Mouse (Mus musculus): ENCODE data around the gene Spag6l. TPM values are rescaled to one million over a fixed set of nuclear protein-coding genes. Genes with fewer than 3 reads are reported as not detected.
A peak's percentile ranks its signal among the peaks of the same experiment; 100 is the strongest.
"Not testable (repeated sequence)": the region's sequence is repeated elsewhere in the genome, so short reads cannot be mapped to it uniquely, and the experiment has no call there.

Gene Spag6l
- not detected in 2 replicates for polyA plus RNA-seq (2015; fragmentation: Nextera tagmentation; extraction: Ambion mirVana)

- peak within 1 kb of the TSS; percentile 81 for H3K4me2 ChIP-seq
- no peaks in the 10 kb centered on the region for H3K9me3 ChIP-seq (replicated peaks)
- peak within 1 kb of the TSS; percentile 51 for H3K4me3 ChIP-seq (replicated peaks)
- 7% methylated on average over 33 of the region's 33 CpGs for WGBS (ENCODE audit: insufficient replicate concordance)
- H3K4me1 ChIP-seq (replicated peaks), result peaks cover 9% of the 10 kb centered on the region
- H3K27ac ChIP-seq (replicated peaks), result no peak within 1 kb of the TSS
- no peaks in the 10 kb centered on the region for H3K27me3 ChIP-seq
- H3K36me3 ChIP-seq (replicated peaks), result no peaks in the 10 kb centered on the region
- ATAC-seq (ENCODE audit: insufficient read depth), result peak; percentile 61
- H3K9ac ChIP-seq, result no peak within 1 kb of the TSS
These were observed at the start of gene Spag6l for GRCm38 (mm10) chr16:16828757-16829615. Gene Spag6l (minus strand): TSS chr16:16829456.

GRCm38 (mm10) chr16:16879025-16879424 is 49.8 kb upstream of the Spag6l start:
- Histone ChIP-seq H3K4me1 (replicated peaks) (no peaks in the 10 kb centered on the region), H3K27ac (replicated peaks) (no peak overlapping the region), H3K4me2 (no peak overlapping the region), H3K4me3 (replicated peaks) (no peak overlapping the region), H3K36me3 (replicated peaks) (peaks cover 86% of the 10 kb centered on the region), H3K9me3 (replicated peaks) (no peaks in the 10 kb centered on the region), H3K27me3 (no peaks in the 10 kb centered on the region), H3K9ac (no peak overlapping the region)
- no peak for ATAC-seq (ENCODE audit: insufficient read depth)
- 73% methylated on average over 5 of the region's 5 CpGs for WGBS (ENCODE audit: insufficient replicate concordance)

GRCm38 (mm10) chr16:16870617-16871331 is 41.5 kb upstream of the Spag6l start, which contains the start of the genes Top3b and Vpreb1:
Gene Top3b (plus strand): TSS chr16:16870736.
Gene Vpreb1 (minus strand): TSS chr16:16870843.
- Histone ChIP-seq H3K9ac (peak within 1 kb of the TSS; percentile 78), H3K27ac (replicated peaks) (peak within 1 kb of the TSS; percentile 86), H3K4me1 (replicated peaks) (peaks cover 27% of the 10 kb centered on the region), H3K4me3 (replicated peaks) (peak within 1 kb of the TSS; percentile 77), H3K4me2 (peak within 1 kb of the TSS; percentile 75), H3K9me3 (replicated peaks) (no peaks in the 10 kb centered on the region), H3K36me3 (replicated peaks) (peaks cover 7% of the 10 kb centered on the region), H3K27me3 (no peaks in the 10 kb centered on the region)
- peak; percentile 95 for ATAC-seq (ENCODE audit: insufficient read depth)
- WGBS (ENCODE audit: insufficient replicate concordance), result under 1% methylated on average over 49 of the region's 49 CpGs

GRCm38 (mm10) chr16:16870241-16870616 is 41.0 kb upstream of the Spag6l start:
- WGBS (ENCODE audit: insufficient replicate concordance), result 35% methylated on average over 7 of the region's 7 CpGs
- H3K27ac ChIP-seq (replicated peaks), result peak overlapping the region; percentile 86; the same call in 1 of the 2 replicates
- H3K9ac ChIP-seq, result peak overlapping the region; percentile 78
- peak overlapping the region; percentile 75 for H3K4me2 ChIP-seq
- peaks cover 27% of the 10 kb centered on the region for H3K4me1 ChIP-seq (replicated peaks)
- H3K36me3 ChIP-seq (replicated peaks), result peaks cover 4% of the 10 kb centered on the region; the same call in 1 of the 2 replicates
- H3K9me3 ChIP-seq (replicated peaks), result no peaks in the 10 kb centered on the region
- ATAC-seq (ENCODE audit: insufficient read depth), result no peak
- peak overlapping the region; percentile 77 for H3K4me3 ChIP-seq (replicated peaks)
- no peaks in the 10 kb centered on the region for H3K27me3 ChIP-seq

- Histone ChIP-seq H3K9me3 (replicated peaks) (no peaks in the 10 kb centered on the region), H3K27ac (replicated peaks) (0 out of 2 replicates have a peak overlapping the region, but pooled peaks have one; percentile 29), H3K27me3 (no peaks in the 10 kb centered on the region), H3K9ac (no peak overlapping the region), H3K4me2 (no peak overlapping the region), H3K4me3 (replicated peaks) (no peak overlapping the region), H3K36me3 (replicated peaks) (no peaks in the 10 kb centered on the region), H3K4me1 (replicated peaks) (0 out of 2 replicates have a peak, but pooled peaks cover 6% of the 10 kb centered on the region)
- 17% methylated on average over 5 of the region's 5 CpGs for WGBS (ENCODE audit: insufficient replicate concordance)
- no peak for ATAC-seq (ENCODE audit: insufficient read depth)
These were observed 36.7 kb upstream of the Spag6l start for GRCm38 (mm10) chr16:16865696-16866561.

GRCm38 (mm10) chr16:16865217-16865616 is 36.0 kb upstream of the Spag6l start:
- no peak; the same call in 1 of the 2 replicates for ATAC-seq (ENCODE audit: insufficient read depth)
- no peak overlapping the region for H3K4me3 ChIP-seq (replicated peaks)

GRCm38 (mm10) chr16:16863978-16864377 is 34.7 kb upstream of the Spag6l start, which contains the start of gene Igll1:
Gene Igll1 (minus strand): TSS chr16:16863985.
- H3K4me1 ChIP-seq (replicated peaks), result 0 out of 2 replicates have a peak, but pooled peaks cover 3% of the 10 kb centered on the region
- no peaks in the 10 kb centered on the region for H3K9me3 ChIP-seq (replicated peaks)
- ATAC-seq (ENCODE audit: insufficient read depth), result no peak
- no peak within 1 kb of the TSS for H3K4me2 ChIP-seq
- H3K27me3 ChIP-seq, result no peaks in the 10 kb centered on the region
- no peak within 1 kb of the TSS for H3K27ac ChIP-seq (replicated peaks)
- no peak within 1 kb of the TSS for H3K9ac ChIP-seq
- H3K36me3 ChIP-seq (replicated peaks), result no peaks in the 10 kb centered on the region
- 50% methylated on average over 2 of the region's 2 CpGs for WGBS (ENCODE audit: insufficient replicate concordance)
- H3K4me3 ChIP-seq (replicated peaks), result no peak within 1 kb of the TSS

More at GRCm38 (mm10) chr16:16865217-16865616, 36.0 kb upstream of the Spag6l start:
- H3K27ac ChIP-seq (replicated peaks), result no peak overlapping the region
- H3K4me1 ChIP-seq (replicated peaks), result 0 out of 2 replicates have a peak, but pooled peaks cover 5% of the 10 kb centered on the region
- no peaks in the 10 kb centered on the region for H3K9me3 ChIP-seq (replicated peaks)
- no peak overlapping the region for H3K9ac ChIP-seq
- H3K4me2 ChIP-seq, result no peak overlapping the region
- no peaks in the 10 kb centered on the region for H3K36me3 ChIP-seq (replicated peaks)
- no peaks in the 10 kb centered on the region for H3K27me3 ChIP-seq

GRCm38 (mm10) chr16:16862288-16862687 is 33.0 kb upstream of the Spag6l start:
- no peaks in the 10 kb centered on the region for H3K27me3 ChIP-seq
- H3K36me3 ChIP-seq (replicated peaks), result no peaks in the 10 kb centered on the region
- WGBS (ENCODE audit: insufficient replicate concordance), result 57% methylated on average over 3 of the region's 3 CpGs
- H3K4me3 ChIP-seq (replicated peaks), result no peak overlapping the region
- no peaks in the 10 kb centered on the region for H3K9me3 ChIP-seq (replicated peaks)
- no peak for ATAC-seq (ENCODE audit: insufficient read depth)
- no peak overlapping the region for H3K9ac ChIP-seq
- no peak overlapping the region for H3K4me2 ChIP-seq
- 0 out of 2 replicates have a peak, but pooled peaks cover 3% of the 10 kb centered on the region for H3K4me1 ChIP-seq (replicated peaks)
- H3K27ac ChIP-seq (replicated peaks), result no peak overlapping the region

- WGBS (ENCODE audit: insufficient replicate concordance), result 54% methylated on average over 13 of the region's 13 CpGs
- no peak for ATAC-seq (ENCODE audit: insufficient read depth)
- Histone ChIP-seq H3K9me3 (replicated peaks) (no peaks in the 10 kb centered on the region), H3K36me3 (replicated peaks) (no peaks in the 10 kb centered on the region), H3K27ac (replicated peaks) (peak overlapping the region; percentile 38), H3K27me3 (no peaks in the 10 kb centered on the region), H3K4me1 (replicated peaks) (no peaks in the 10 kb centered on the region), H3K4me3 (replicated peaks) (no peak overlapping the region), H3K4me2 (no peak overlapping the region), H3K9ac (no peak overlapping the region)
These were observed 27.6 kb upstream of the Spag6l start for GRCm38 (mm10) chr16:16856731-16857476.

- not testable (repeated sequence) for H3K4me1 ChIP-seq (replicated peaks); H3K9me3 ChIP-seq (replicated peaks); H3K36me3 ChIP-seq (replicated peaks); H3K9ac ChIP-seq; ATAC-seq (ENCODE audit: insufficient read depth); H3K27me3 ChIP-seq; H3K4me2 ChIP-seq; H3K4me3 ChIP-seq (replicated peaks)
- 60% methylated on average over 9 of the region's 9 CpGs for WGBS (ENCODE audit: insufficient replicate concordance)
- H3K27ac ChIP-seq (replicated peaks), result peak overlapping the region; percentile 38; the same call in 1 of the 2 replicates
These were observed 26.8 kb upstream of the Spag6l start for GRCm38 (mm10) chr16:16856054-16856453.
